Mouse (Mus musculus) naive thymus-derived CD4-positive, alpha-beta T cell, adult 2 months (primary cell): ENCODE results near the gene Plagl1.

Experiments
- DNase-seq: peaks from one replicate; pipeline ENCODE4 v3.0.0-alpha.2; 2011; ENCODE audit warnings: low read depth

Gene Plagl1

DNA sequence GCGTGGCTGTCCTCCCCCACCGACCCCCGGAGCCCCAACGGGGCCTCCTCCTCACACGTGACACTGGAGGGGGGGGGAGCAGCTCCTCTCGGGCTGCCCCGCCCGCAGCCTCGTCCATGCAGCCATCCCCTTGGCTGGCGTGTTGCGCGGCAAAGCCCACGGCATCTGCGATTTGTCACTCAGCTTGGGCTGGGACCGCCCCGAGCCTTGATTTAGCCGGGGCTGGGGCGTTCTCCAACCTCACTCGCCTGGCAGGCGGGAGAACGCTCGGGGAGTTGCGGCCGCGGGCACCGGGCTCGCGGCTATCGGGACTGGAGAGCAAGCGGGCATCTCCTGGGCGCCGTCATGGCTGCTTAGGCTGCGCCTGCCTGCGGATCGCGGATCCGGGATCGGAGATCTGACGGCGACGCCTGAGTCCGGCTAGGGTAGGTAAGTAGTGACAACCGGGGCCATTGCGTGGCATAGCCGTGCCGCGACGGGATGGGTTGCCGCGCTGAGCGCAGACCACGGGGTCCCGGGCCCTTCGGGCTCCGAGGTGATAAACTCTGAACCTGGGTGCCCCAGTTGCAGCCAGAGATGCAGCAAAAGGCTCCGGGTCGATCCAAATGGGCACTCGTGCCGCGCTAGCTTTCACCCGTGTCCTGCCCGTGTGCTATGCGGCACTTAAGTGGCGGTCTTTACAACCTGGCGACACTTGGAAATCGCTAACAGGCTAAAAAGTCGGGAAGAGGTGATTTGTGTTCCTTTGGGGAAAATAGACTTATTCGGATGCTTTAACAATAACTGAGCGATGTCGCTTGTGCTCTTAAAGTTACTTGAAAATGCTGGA lies 30.5 kb downstream of the Plagl1 start:
- DNase-seq: peak; percentile 22

GRCm38 (mm10) chr10:13092996-13093395 lies 32.7 kb downstream of the Plagl1 start:
- DNase-seq: no peak

DNA sequence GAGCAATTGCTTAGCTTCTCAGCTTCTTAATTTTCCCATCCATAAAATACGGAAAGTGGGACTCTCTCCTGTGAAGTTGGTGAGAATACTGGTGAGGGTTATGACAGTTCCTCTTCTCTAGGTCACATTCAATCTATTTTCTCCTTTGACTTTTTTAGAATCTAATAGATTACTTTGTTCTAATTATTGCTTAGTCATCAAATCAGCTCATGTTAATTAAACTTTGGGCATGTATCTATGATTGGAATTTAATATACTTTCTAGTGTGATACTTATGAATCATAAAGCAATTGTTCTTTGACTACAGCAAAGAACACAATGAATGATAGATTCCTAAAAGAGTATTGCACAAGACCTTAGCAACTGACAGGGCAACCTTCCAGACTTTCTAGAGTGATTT lies 38.6 kb downstream of the Plagl1 start:
- DNase-seq: no peak

DNA sequence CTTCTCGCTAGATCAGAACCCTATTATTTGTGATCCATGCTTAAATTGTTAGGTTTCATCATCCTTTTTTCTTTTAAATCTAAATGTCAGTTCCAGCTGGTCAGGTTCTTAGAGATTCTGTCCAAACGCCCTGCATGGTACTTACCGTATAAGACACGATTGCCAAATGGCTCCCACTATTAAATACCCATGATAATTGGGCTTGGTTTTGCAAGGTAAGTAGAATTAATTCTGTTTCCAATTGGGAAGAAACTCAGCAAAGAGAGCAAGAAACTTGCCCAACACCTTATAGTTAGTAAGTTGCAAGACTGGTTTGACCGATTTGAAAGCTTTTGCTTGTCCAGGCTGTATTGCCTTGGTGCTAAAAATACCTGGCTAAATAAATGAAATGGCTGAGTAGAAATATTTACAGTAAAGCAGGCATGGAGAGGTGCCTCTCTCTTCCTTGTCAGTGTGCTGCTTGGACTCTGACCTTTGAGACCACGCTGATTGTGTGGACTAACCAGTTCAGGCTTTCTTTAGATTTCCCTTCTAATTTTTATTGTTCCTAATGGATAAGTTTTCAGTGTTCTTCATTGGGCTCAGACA lies 39.9 kb downstream of the Plagl1 start:
- DNase-seq: no peak

DNA sequence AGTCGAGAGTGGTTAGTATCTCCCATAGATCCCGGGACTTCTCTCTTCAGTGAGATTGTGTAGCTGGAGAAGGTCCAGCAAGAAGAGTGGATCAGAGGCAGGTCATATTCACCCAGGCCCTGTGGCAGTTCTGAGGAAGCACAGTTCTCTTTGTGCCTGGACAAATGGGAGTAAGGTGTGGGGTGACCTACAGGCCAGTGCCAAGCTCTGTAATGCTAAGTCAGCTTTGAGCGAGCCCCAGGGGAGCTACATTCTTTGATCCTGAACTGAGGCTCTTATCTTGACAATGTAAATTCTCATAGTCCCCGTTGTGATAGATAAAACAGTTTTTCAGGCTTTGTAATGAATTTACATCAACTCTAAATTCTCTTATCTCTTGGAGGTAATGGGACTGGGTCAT lies 42.1 kb downstream of the Plagl1 start:
- DNase-seq: no peak

DNA sequence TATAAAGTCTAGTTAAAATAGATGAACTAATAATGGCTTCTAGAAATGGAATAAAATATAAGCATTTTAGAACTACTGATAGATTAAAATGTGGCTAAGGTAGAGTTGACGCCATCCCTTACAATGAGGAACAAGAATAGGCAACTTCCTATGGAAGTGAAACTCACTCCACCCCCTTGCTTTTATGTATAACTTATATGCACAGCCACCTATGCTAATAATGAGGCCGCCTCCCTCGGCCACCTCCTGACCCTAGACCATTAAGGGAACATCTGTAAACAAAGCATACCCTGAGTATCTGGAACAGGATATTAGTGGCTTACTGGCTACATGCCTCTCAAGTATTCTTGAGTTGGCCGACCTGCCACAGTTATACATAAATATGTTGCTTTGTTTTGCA lies 43.5 kb downstream of the Plagl1 start:
- no peak for DNase-seq

DNA sequence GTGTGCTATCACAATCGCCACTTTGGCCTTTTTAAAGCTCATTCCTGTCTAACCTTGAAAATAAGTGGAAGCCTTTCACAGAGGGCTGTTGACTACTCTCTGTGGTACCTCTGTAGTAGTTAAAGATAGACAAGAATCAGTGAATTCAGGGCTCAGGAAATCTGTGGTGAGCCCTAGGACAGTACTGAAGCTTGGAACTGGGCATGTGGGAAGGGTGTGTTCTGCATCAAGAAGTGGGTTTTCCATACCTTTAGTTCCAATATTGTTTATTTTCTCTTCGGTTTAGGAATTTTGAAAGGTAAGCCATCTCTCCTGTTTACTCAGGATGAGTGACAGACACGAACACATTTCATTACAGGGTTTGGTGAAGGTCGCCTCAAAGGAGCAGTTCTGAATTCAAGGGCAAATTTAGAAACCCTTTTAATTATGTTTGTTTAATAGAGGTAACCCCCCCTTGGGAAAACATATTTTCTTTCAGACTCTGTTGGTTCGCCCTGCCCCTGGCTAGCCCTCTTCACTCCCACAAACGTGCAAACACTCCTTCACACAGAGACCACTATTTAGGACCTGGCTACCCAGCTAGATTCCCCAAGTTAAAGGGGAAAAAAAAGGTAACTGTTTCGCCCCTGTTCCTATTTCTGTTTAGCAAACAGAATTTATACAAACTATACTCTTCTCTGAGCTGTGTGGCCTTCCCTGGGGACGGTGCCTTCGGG lies 46.8 kb downstream of the Plagl1 start:
- no peak for DNase-seq

DNA sequence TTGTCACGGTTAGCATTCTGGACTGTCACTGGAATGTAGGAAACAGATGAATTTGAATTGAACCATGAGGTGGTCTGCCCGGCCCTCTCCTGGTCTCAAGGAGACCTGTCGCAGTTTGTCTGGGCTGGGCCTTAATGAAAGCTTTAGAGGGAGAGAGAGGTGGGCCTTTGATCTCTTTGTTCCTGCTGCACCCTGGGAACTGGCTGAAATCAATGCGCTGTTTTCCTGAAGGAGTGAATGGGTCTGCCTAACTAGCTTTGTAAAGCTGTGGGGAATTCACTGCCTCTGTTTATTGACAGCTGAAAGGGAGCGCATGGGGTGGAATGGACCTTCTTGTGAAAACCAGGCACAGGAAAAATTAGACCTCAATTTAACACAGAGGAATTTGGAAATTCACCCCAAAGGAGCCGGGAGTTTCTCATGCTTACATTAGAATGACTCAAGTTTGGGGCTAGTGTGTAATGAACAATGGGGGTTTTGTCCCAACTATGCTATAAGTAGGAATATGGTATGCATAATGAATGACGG lies 47.8 kb downstream of the Plagl1 start:
- DNase-seq: no peak

GRCm38 (mm10) chr10:13108847-13109246 lies 48.5 kb downstream of the Plagl1 start:
- DNase-seq: no peak

DNA sequence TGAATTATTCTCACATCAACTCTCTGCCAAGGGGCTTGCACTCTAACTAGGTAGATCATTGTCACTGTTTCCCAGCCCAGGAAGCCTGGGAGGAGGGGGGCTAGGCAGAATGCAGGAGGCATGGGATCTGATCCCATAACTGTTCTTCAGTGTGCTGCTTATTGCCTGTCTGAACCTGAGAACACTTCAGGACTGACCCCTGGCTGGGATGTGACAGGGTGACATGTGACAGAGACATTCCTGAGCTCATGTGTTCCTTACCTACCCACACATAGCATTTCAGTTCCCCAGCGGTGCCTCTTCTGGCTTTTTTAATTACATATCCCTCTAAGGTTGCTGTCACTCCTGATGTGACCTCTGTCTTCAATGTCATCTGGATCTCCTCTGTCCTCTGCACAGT lies 49.5 kb downstream of the Plagl1 start:
- no peak for DNase-seq

DNA sequence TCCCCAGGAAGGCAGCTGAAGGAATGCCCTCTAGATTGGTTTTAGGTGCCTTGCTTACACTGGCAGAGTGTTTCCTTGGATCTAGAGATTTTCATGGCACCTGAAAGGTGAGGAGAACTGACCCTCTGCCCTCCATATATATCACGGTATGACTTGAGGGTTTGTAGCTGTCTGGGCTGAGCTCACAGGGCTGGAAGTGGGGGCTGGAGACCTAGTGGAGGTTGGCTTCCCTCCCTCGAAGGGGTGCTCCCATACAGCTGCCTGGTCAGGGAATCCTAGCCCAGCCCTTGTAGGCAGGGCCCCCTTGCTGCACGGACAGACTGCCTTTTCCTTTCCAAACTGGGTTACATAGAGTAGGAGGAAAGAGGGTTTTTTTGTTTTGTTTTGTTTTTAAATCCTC lies 52.5 kb downstream of the Plagl1 start:
- no peak for DNase-seq

DNA sequence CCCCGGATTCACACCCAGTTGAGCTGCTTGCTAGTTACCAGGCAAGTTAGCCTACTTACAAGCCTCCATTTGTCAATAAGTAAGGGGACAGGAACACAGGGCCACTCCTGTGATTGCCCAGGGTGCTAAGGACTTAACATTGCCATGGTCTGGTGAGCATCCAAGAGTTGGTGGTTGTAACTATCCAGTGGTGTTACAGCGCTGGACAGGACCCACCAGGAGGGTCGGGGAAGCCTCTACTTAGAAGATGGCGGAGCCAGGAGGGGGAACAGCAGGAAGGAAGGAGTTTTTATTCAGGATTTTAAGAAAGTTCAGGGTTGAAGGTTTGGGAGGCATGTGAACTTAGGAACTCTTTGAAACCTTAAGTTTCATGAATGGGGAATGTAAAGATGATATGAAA lies 53.3 kb downstream of the Plagl1 start:
- no peak for DNase-seq

DNA sequence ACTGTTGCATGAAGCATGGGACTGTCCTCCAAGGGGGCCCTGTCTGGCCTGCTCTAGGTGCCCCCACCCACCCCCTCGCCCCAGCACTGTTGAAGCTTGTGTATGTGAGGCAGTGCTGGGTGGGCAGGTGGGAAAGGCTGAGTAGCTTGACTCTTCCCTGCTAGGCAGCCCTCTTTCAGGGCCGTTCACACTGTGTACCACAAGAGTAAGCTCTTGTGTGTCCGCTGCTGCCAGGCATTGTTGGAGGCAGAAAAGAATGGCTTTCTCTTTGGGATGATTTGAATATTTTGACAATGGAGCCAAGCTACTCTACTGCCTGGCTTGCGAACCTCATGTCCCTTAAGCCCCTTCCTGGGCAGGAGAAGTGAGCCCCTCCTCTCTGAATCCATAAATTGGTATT lies 54.7 kb downstream of the Plagl1 start:
- no peak for DNase-seq

DNA sequence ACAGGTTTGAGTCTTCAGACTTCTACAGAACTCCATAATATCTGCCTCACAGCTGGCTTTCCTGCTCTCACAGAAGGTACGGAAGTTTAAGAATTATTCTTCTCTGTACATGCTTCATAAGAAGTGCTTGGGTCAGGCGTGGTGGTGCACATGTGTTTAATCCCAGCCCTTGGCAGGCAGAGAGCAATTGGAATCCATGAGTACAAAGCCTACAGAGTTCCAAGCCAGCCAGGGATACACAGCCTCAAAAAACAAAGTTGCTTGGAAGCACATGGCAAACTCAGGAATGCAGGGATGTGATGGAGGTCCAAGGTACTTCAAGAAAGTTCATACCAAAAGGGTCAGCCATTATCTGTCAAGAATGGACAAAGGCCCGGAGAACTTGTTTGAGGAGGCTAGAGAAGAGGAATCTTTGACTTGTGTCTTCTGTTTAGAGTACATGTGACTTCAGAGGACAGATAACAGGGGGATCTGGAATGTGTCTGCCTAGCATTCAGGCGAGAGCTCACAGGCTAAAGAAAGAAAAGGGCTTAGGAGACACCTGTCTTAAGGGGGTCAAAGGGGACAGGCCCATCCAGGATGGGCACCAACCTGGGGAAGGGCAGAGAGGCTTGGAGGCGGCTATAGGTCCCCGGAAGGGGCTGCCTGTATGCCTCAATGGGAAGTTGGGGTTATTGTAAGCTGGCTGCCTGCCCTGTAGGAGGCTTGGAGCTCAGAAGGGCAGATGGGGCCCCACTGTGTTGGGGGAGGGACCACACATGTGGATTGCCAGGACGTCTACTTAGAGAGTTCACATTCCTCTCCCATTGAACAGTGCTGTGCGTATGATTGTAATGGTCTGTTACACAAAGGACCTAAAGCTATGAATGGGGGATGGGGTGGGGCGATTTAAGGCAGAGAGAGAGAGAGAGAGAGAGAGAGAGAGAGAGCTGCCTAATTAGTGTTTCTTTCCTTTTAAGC lies 56.7 kb downstream of the Plagl1 start:
- DNase-seq: no peak

- DNase-seq: no peak
Measured at GRCm38 (mm10) chr10:13118024-13118769, 57.9 kb downstream of the Plagl1 start.

DNA sequence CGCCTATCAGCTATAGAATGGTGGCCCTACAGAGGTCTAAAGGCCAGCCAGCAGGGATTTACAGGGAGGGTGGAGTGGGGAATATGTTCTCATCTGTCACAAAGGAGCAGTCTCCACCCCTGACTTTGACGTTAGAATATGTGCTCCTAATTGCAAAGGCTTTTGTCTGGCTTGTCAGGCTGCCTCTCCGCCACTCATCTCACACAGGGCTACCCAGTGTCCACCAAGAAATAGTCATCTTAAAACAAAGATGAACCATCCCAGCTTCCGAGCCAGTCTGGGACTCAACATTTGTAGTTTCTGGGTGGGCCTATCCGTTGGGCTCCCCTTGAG lies 58.4 kb downstream of the Plagl1 start:
- DNase-seq: no peak

DNA sequence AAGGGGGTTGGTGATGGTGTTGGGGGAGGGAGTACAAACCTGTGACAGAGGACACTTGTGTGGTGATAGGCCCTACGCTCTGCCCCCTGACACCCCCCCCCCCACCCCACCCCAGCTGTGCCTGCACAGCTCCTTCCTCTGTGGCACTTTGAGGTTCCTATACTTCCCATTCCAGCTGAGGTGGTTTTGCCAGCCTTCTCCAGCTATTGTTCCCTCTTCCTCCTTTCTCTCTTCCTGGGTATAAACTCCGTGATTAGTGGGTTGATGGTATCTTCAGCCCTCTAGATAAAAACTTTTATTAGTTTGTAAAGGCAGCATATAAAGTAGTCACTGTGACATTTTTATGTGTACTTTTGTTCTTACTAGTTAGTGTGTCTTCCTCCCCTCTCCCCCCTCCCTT lies 59.0 kb downstream of the Plagl1 start:
- no peak for DNase-seq

GRCm38 (mm10) chr10:13125811-13126210 lies 65.5 kb downstream of the Plagl1 start:
- no peak for DNase-seq

DNA sequence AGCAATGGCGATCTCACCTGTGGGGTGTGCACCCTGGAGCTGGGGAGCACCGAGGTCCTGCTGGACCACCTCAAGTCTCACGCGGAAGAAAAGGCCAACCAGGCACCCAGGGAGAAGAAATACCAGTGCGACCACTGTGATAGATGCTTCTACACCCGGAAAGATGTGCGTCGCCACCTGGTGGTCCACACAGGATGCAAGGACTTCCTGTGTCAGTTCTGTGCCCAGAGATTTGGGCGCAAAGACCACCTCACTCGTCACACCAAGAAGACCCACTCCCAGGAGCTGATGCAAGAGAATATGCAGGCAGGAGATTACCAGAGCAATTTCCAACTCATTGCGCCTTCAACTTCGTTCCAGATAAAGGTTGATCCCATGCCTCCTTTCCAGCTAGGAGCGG lies 67.0 kb downstream of the Plagl1 start:
- DNase-seq: peak; percentile 6

GRCm38 (mm10) chr10:13127946-13128345 lies 67.6 kb downstream of the Plagl1 start:
- DNase-seq: no peak

DNA sequence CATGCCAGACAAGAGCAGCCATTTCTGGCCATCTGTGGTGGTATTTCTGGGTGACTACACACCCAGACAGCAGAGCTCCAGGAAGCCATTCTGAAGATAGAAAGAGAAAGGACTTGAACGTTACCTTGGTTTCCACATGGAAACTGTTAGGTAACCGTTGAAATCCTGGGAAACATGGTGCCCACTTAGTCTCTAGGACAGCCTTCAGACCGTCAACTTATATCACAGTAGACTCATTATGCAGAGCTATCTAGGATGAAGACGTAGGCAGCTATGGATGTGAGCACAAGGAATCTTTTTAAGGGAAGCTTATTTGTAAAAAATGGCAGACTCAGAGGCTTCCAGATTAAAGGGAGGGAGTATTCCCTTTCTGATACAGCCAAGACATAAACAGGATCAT lies 73.5 kb downstream of the Plagl1 start:
- no peak for DNase-seq
